Mouse (Mus musculus) neural tube, embryonic 12.5 days (tissue): ENCODE measurements around the gene Klhl3. TPM values are rescaled to one million over a fixed set of nuclear protein-coding genes. Genes with fewer than 3 reads are reported as not detected.
A peak's percentile ranks its signal among the peaks of the same experiment; 100 is the strongest.

Experiments
- ATAC-seq: fragments of 200-750 bp; cut with Nextera tagmentation; 2 replicates; pipeline ENCODE4 v1.8.0; 2017; ENCODE audit warnings: low read depth, mild to moderate bottlenecking, moderate TSS enrichment, moderate library complexity; ENCODE audit not compliant: low FRiP score
- H3K27ac ChIP-seq: fragments of 300-500 bp; sonication (generic); 2 replicates; pipeline ENCODE4 v1.5.1; 2016
- H3K27me3 ChIP-seq: fragments of 300-500 bp; sonication (generic); replicated peaks from 2 replicates; pipeline ENCODE4 v1.6.1; 2016; ENCODE audit warnings: mild to moderate bottlenecking
- H3K36me3 ChIP-seq: fragments of 300-500 bp; sonication (generic); 2 replicates; pipeline ENCODE4 v1.6.1; 2016; ENCODE audit warnings: mild to moderate bottlenecking
- H3K4me1 ChIP-seq: fragments of 300-500 bp; sonication (generic); 2 replicates; pipeline ENCODE4 v1.6.1; 2016
- H3K4me2 ChIP-seq: fragments of 300-500 bp; sonication (generic); replicated peaks from 2 replicates; pipeline ENCODE4 v1.6.1; 2016; ENCODE audit warnings: mild to moderate bottlenecking
- H3K4me3 ChIP-seq: fragments of 300-500 bp; sonication (generic); 2 replicates; pipeline ENCODE4 v1.5.1; 2016
- H3K9ac ChIP-seq: fragments of 300-500 bp; sonication (generic); 2 replicates; pipeline ENCODE4 v1.6.1; 2016; ENCODE audit warnings: mild to moderate bottlenecking
- H3K9me3 ChIP-seq: fragments of 300-500 bp; sonication (generic); 2 replicates; pipeline ENCODE4 v1.6.1; 2016; ENCODE audit warnings: mild to moderate bottlenecking
- WGBS: fragments of 180-500 bp; shearing (Covaris S2); methylation state at CpG from one replicate; pipeline ENCODE4 v1.1.7; 2016; 5-methylcytosine and 5-hydroxymethylcytosine counted together
- microRNA counts: library from miRNA; unstranded; fragments of <30 nt; microRNA quantifications from one replicate; lab custom pipeline; 2017
- microRNA-seq: library from miRNA; unstranded; fragments of <30 nt; microRNA quantifications from one replicate; pipeline ENCODE4, GENCODE M21; 2017
- polyA plus RNA-seq: library from polyadenylated mRNA; unstranded; fragments of >200 nt; fragmentation: Nextera tagmentation; extraction: Ambion mirVana; gene quantifications from 2 replicates; pipeline ENCODE4 v1.2.1, GENCODE M21; 2016

Klhl3 gene
- polyA plus RNA-seq, 1 experiment from 2014 or later, result 5.6 TPM

GRCm38 (mm10) chr13:57965658-57966057 lies 147.7 kb downstream of the Klhl3 start:
- no peak overlapping the region for H3K4me3 ChIP-seq
- H3K9me3 ChIP-seq, result no peaks in the 10 kb centered on the region
- WGBS, result 87% methylated on average over 6 of the region's 6 CpGs
- H3K9ac ChIP-seq, result no peak overlapping the region
- no peak overlapping the region for H3K4me2 ChIP-seq
- H3K27me3 ChIP-seq, result no peaks in the 10 kb centered on the region
- no peaks in the 10 kb centered on the region for H3K4me1 ChIP-seq
- no peaks in the 10 kb centered on the region for H3K36me3 ChIP-seq
- no peak for ATAC-seq
- no peak overlapping the region for H3K27ac ChIP-seq

DNA sequence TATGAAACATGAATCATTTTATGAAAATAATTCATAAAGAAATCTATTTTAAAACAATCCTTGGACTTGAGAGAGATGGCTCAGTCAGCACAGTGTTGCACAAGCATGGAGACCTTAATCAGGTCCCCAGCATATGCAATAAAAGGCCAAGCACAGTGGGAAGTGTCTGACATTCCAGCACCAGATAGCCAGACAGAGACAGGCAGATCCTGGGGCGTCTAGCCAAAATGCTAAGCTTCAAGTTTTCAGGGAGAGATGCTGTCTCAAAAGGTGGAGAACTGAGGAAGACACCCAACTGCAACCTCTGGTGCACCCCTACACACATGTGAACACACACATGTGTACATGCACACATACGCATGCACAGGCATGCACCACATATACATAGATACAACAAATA lies 153.1 kb downstream of the Klhl3 start:
- Histone ChIP-seq H3K27me3 (no peaks in the 10 kb centered on the region), H3K9me3 (no peaks in the 10 kb centered on the region), H3K4me3 (no peak overlapping the region), H3K9ac (no peak overlapping the region), H3K27ac (no peak overlapping the region), H3K36me3 (no peaks in the 10 kb centered on the region), H3K4me2 (no peak overlapping the region), H3K4me1 (no peaks in the 10 kb centered on the region)
- WGBS, result 83% methylated on average over 2 of the region's 2 CpGs
- no peak for ATAC-seq

DNA sequence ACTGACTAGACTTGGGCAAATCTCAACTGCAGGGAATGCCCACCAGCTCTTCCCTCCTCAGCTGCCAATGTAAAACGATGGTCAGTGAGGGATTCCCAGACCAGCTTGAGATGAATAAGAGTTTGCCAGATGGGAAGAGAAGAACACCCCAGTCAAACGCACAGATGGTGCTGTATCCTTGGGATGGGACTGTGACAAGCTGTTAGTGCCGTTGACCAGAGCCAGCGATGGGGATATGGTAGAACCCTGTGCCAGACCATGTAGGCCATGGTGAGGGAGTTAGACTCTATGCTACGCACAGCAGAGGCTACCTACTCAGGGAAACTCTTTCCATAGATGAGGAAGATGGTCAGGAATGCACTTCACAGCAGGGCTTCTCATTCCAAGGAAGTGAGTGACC lies 153.6 kb downstream of the Klhl3 start:
- no peak overlapping the region for H3K27ac ChIP-seq
- H3K9ac ChIP-seq, result no peak overlapping the region
- H3K9me3 ChIP-seq, result no peaks in the 10 kb centered on the region
- no peak for ATAC-seq
- no peaks in the 10 kb centered on the region for H3K4me1 ChIP-seq
- 82% methylated on average over 5 of the region's 5 CpGs for WGBS
- no peak overlapping the region for H3K4me2 ChIP-seq
- no peaks in the 10 kb centered on the region for H3K36me3 ChIP-seq
- H3K4me3 ChIP-seq, result no peak overlapping the region
- H3K27me3 ChIP-seq, result no peaks in the 10 kb centered on the region

MicroRNAs encoded within 50 kb of the gene (microRNA counts, 519-probe panel; counts per million panel counts)
- 342 counts per million, percentile 67 among the panel's probes with 10 or more counts for microRNA mmu-miR-874 (lab: Ali Mortazavi, UCI)

Small RNA genes within 50 kb of the gene (microRNA-seq; reads per million reads assigned to microRNA genes)
- 122 reads per million, percentile 55 among the genes with 10 or more reads in this experiment for gene Mir874

Other genes with a start within 250 kb of the Klhl3 start
- 38.5 and 42.9 TPM in 2 replicates for gene Spock1, start 205.3 kb downstream of the Klhl3 start, polyA plus RNA-seq
- gene Hnrnpa0, start 15.0 kb upstream of the Klhl3 start, polyA plus RNA-seq, result 44.4 and 54.5 TPM in 2 replicates
- gene Idnk, start 44.1 kb upstream of the Klhl3 start, polyA plus RNA-seq, result 69.1 and 77.5 TPM in 2 replicates
- 172 and 184 TPM in 2 replicates for gene Ubqln1, start 102.1 kb upstream of the Klhl3 start, polyA plus RNA-seq
- 52.4 and 53.5 TPM in 2 replicates for gene Gkap1, start 162.1 kb upstream of the Klhl3 start, polyA plus RNA-seq
- gene Kif27, start 245.5 kb upstream of the Klhl3 start, polyA plus RNA-seq, result 1.1 and 2.4 TPM in 2 replicates